Mouse (Mus musculus) cerebellum, adult (tissue): ENCODE measurements at regions not wholly inside any gene's neighbourhood (a gene's known extent, or its start where the extent isn't known, plus 50 kb on each side); places are given as distances from the start of the nearest gene placed in this dataset.

Experiments used
- ATAC-seq: cut with Nextera tagmentation; 2 replicates; pipeline ENCODE4 v1.9.2; 2017; ENCODE audit warnings: mild to moderate bottlenecking, moderate library complexity, mixed read lengths; ENCODE audit not compliant: insufficient number of reproducible peaks, low FRiP score, low TSS enrichment

DNA sequence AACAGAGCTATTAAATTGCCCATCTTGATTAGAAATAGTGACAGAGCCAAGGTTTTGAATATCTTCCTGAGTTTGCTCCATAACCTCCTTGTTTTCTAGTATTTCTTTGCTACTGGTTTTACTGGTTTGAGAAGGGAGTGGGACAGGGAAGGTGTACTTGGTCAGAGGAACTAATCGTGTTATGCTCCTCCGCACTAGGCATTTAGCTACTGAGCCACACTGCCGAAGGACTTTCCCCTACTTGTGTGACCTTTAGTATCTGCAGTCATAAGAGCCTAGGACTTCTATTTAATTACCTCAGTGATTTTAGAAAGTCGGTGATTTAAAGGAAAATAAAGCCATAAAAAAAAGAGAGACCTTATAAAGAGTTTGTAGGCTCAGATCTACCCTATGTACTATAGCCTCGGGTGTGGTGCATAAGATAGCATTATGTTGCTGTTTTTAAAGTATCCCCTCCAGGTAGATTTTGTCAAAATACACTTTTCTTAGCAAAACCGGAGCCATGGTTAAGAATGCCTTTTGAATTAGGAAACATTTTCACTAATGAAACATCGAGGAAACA is 158.5 kb upstream of the Dpt start:
- ATAC-seq, result no peak

- ATAC-seq, result no peak
Measured at GRCm38 (mm10) chr1:164631679-164632078, 164.8 kb upstream of the Dpt start.

- no peak for ATAC-seq
Measured at GRCm38 (mm10) chr1:164628840-164629239, 167.6 kb upstream of the Dpt start.

DNA sequence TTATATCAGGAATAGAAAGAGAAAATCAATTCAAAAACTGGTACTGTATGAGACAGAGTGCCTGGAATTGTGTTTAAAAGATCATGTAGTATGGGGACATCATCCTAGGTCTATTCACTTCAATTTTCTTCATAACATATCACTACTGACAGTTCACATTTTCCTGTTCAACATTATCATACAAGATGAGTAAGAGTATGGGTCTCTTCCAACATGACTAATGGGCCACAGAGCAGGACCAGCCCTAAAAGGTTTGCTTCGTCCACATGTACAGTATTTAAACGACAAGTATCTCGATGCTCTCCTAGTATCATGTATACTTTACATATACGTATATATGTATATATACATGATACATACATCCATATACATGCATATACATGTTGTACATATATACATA is 164.8 kb upstream of the Atp1b1 start:
- ATAC-seq, result no peak

DNA sequence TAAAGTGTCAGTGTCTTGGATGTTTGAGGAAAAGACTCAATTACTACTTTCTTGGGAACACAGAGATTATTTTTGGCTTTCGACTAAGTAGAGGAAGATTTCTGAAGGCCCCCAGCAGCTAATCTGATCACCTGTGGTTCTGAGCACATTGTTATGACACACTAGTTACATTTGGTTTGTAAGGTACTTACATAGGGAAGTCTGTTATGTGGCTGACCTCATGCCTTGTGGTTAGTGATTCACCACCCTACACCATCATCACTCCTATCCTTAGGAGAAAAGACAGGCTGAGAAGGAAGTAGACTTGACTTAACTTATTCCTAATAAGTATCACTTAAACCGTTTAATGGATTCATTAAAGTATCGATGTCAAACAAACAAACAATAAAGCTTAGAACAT is 164.3 kb upstream of the Atp1b1 start:
- ATAC-seq, result no peak

DNA sequence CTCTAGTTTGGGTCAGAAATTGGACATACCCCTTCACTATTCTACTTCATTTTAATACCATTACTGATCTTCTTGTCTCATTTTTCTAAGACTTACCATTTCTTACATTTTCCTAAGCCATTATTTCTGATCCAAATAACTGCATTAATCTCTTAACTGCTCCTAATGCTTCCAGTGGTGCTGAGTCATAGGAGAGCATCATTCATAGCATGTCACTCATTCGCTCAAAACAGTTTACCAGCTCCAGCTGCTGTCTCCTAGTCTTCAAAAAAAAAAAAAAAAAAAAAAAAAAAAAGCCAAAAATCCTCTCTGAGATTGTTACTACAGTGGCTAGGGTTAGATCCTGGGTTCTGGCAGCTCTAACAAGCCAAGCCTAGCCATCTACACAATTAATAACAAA is 162.0 kb upstream of the Atp1b1 start:
- no peak for ATAC-seq

DNA sequence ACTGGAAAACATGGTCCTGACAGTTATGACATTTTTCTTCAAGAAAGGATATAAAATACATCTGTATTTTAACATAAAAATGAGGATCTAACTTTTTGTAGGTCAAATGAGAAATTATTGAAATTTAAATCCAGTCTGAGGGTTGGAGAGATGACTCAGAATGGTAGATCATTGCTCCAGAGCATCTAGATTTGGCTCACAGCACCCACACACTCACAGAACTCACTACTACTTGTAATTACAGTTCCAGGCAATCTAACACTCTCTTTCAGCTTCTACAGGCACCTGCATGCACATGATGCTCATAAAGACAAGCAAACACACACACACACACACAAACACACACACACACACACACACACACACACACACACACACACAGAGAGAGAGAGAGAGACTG is 159.7 kb upstream of the Atp1b1 start:
- ATAC-seq, result no peak

DNA sequence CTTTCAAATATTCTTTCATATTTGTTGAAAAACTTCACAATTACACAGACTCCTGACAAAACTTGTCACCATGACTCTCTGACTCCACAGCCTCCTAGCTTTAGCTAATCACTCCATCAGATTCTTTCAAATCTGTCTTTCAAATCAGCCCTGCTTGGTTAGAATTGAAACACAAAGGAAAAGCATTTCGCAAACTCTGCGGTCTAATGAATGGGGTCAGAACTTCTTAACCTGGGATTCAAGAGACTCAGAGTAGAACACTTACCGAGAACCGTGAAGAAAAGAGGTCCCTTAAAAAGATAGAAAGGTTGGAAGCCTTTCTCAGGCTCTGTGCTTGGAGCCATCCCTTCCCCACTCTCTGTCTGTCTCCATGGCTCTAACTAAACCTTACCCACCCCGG is 148.9 kb upstream of the Atp1b1 start:
- ATAC-seq, result no peak

DNA sequence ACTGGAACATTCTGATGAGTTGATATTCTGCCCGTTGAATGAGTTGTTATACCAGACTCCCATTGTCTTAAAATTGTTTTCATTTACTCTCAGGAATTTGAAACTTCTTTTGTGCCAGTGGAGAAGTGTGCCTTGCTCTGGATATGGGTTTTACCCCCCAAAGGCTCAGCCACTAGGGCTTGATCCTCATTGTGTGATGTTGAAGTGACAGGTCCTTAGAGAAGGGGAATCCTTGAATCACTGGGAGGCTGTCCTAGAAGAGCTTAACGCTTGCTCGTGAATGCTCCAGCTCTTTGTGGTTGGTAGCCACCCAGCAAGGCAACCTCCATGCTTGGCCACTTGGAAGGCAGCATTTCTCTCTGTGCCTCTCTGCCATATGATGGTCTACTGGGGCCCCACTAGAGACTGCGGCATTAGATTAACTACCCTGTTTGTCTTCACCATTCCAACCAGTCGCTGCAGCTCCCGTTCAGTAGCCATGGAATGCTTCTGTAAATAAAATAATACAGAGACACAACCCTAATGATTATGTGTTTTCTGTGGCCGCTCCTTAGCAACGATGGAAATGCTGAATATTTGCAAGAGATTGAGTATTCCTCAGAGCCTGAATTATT is 148.1 kb upstream of the Atp1b1 start:
- ATAC-seq, result no peak

DNA sequence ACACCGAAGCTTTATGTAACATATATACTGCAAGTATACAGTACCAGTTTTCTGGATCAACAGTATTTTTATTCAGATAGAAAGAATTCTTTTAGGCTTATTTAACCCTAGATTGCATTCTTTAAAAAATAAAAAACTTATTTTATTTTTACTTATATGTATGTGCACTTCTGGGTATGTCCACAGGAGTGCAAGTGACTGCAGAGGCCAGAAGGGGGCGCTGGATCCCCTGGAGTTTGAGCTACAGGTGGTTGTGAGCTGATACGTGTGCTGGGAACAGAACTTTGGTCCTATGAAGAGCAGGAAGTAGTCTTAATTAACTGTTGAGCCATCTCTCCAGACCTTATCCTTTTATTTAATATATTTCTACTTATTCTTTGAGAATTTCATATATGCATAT is 145.3 kb upstream of the Atp1b1 start:
- ATAC-seq, result no peak

- ATAC-seq, result no peak
Measured at GRCm38 (mm10) chr1:164602568-164602967, 144.4 kb upstream of the Atp1b1 start.

DNA sequence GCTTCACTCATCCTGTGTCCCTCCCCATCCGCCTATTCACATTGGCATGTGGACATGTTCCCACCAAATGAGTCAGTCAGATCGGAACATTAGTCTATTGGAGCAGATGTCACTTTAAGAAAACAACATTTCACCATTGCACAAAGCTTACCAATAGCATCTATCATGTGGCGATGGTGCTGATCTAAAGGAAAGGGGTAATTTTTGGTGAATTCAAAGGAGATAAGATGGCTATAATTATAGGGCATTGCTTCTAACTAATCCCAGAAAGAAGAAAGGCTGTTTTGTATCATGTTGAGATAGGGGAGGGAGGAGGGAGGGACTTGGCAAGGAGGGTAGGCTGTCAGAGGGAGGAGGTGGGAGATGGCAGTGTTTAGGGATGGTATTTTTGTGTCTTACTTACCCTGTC is 132.1 kb upstream of the Atp1b1 start:
- no peak for ATAC-seq

GRCm38 (mm10) chr1:164586066-164586989 is 128.2 kb upstream of the Atp1b1 start:
- ATAC-seq, result no peak

DNA sequence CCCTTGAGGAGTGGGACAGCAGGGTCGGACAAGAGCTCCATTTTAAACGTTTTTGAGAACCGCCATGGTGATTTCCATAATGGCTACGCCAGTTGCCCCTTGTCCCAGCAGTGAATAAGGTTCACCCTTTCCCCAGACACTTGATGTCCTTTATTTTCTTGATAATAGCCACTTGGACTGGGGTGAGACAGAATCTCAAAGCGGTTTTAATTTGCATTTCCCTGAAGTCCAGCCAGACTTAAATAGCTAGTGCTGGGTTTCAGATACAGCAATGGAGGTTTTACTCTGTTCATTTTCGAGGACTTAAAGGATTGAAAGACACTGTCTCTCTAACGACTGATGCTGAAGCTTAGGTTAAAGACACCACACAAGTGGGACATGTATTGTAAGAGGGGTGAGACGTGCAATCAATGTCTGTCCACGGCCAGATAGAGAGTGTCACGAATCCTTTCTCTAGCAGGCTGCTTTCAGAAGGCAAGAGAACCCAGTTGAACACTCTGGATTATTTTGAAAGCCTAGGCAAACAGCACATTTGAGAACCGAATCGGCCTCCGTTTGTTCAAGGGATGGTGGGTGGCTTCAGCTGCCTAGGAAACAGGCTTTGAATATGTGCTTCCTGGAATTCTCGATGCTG is 118.8 kb upstream of the Atp1b1 start:
- no peak for ATAC-seq

- no peak for ATAC-seq
Measured at GRCm38 (mm10) chr1:164573639-164574038, 115.5 kb upstream of the Atp1b1 start.

GRCm38 (mm10) chr1:164572183-164572582 is 114.0 kb upstream of the Atp1b1 start:
- no peak for ATAC-seq

DNA sequence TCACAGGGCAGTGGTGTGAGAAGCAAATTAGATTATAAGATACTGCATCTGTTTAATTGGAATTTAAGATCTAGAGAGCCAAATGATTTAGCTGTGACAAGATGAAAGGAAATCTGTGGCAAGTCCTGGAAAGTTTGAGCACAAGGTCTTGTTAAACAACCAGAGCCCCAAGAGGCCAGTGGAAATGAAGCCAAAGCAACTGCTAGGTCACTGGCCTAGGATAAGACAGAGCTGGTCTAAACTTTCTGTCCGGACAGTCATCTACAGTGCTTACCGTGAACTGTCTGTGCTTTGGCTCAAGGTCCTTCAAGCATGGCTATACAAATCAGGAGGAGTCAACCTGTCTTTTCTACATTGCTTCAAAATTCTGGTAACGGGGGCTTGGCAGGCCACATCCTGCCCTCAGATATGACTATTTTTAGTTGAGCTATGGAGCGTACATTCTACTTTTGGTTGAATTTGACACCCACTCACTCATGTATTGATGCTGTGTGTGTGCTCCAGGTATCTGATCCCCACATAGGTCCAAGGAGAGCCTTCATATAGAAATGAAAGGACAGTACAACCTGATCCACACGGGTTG is 113.4 kb upstream of the Atp1b1 start:
- ATAC-seq, result no peak

DNA sequence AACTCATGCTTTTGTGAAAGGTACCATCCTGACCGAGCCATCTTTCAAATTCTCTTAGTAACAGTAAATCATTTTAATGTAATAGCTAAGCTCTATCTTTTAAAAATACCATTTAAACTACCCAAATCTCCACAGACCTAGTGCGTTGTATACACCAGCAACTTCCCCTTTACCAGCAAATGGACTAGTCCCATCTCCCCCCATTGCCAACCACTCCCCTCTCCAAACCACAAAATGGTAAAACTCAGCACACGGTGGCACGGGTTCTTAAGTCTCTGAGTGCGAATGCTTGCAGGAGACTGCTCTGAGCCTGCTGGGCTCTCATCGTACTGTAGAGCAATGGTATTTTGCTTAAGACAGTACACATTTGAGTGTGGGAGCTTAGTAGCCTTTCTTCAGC is 106.7 kb upstream of the Atp1b1 start:
- ATAC-seq, result no peak

DNA sequence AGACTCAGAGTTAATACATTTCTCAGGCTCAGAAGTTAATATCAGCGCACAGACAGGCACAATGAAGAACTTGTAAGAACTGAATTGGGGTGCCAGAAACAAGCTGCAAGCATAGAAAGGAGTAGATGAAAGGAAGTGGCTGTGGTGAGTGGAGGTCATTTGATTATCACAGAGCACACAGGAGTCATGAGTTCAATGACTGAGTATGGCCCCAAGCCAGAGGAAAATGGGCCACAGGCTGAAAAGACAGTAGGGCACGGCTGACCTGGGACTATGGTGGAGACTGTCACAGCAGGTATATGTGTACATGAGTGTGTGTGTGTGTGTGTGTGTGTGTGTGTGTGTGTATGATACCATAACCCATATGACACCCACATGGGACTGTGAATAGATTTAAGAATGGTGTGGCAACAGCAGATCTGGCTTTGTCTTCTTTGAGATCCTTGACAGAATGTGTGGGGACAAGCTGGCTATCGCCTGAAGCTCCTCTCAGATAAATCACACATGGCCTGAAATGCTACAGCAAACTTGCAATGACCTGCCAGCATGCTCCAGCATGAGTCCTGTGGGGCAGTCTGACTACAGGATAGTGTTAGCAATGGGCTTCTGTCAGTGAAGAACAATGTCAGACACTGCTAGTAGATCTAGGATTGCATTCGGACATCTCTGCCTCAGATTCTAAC is 101.5 kb upstream of the Atp1b1 start:
- ATAC-seq, result no peak

GRCm38 (mm10) chr1:164552658-164553057 is 94.5 kb upstream of the Atp1b1 start:
- ATAC-seq, result no peak
